Mouse (Mus musculus) E14TG2a.4 (cell line): ENCODE results near the gene Spopl.
"Not testable (repeated sequence)": the region's sequence is repeated elsewhere in the genome, so short reads cannot be mapped to it uniquely, and the experiment has no call there.

Experiments used
- H3K27me3 ChIP-seq: 2 replicates; pipeline ENCODE4 v1.6.1; 2014; ENCODE audit warnings: low read length, control low read depth; ENCODE audit not compliant: insufficient read depth
- H3K36me3 ChIP-seq: 2 replicates; pipeline ENCODE4 v1.6.1; 2014; ENCODE audit warnings: low read length, control low read depth; ENCODE audit not compliant: insufficient read depth
- H3K4me1 ChIP-seq: replicated peaks from 2 replicates; pipeline ENCODE4 v1.6.1; 2014; ENCODE audit warnings: low read depth, low read length, control low read depth
- H3K4me3 ChIP-seq: replicated peaks from 2 replicates; pipeline ENCODE4 v1.5.1; 2014; ENCODE audit warnings: mild to moderate bottlenecking, low read length
- H3K9me3 ChIP-seq: 2 replicates; pipeline ENCODE4 v1.6.1; 2014; ENCODE audit warnings: low read length, control low read depth
- CTCF ChIP-seq: conservative IDR thresholded peaks from 2 replicates; pipeline ENCODE4 v1.5.1; 2014; ENCODE audit warnings: low read length
- NANOG ChIP-seq: IDR thresholded peaks from 2 replicates; pipeline ENCODE4 v1.6.1; 2014; ENCODE audit warnings: borderline replicate concordance, low read length, mixed read lengths
- POU5F1 ChIP-seq: IDR thresholded peaks from 2 replicates; pipeline ENCODE4 v1.6.1; 2014; ENCODE audit warnings: low read length, borderline replicate concordance

The Spopl gene

DNA sequence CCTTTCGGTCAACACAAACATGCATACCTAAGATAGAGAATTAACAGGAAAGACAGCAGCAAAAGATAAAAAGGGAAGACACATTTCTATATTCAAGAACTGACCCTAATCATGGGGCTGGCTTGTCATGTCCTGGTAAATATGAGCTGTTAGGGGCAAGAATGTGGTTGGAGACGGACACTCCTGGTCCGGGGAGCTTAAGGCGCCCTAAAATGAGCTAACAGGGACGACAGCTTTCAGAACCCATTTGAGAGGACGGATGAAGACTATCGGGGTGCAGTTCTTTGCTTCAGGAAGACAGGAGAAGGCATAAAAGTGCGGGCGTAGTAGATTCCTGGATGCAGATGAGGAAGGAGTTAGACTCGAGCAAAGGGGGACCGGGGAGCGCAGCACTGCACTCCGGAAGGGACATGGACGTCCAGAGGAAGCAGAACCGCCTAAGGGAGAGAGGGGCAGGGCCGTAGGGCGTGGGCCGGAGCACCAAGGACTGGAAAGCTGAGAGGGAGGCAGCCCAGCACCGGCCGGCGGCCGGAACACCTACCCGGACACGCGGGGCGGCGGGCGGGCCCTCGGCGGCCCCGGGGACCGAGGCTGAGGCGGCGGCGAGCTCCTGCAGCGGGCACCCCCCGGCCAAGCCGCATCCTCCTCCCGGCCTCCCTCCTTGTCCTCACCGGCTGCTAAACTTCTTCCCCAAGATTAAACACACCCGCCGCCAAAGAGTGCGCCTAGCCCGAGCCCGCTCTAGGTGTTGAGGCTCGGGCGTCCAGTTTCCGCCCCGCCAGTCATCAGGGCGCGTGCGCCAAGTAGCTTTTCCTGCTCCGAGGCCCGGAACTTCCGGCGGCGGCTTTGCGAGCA lies at the start of gene Spopl:
Gene Spopl (minus strand): TSS at position 805 of the 855 bp plus-strand sequence.
- H3K4me1 ChIP-seq: peaks cover 8% of the 10 kb centered on the region
- peaks cover 6% of the 10 kb centered on the region for H3K9me3 ChIP-seq
- peak within 1 kb of the TSS; percentile 90 for H3K4me3 ChIP-seq
- no peaks in the 10 kb centered on the region for H3K27me3 ChIP-seq
- no peak for TF ChIP-seq CTCF
- no peak for TF ChIP-seq POU5F1
- no peak for TF ChIP-seq NANOG
- H3K36me3 ChIP-seq: 0 out of 2 replicates have a peak, but pooled peaks cover 4% of the 10 kb centered on the region

DNA sequence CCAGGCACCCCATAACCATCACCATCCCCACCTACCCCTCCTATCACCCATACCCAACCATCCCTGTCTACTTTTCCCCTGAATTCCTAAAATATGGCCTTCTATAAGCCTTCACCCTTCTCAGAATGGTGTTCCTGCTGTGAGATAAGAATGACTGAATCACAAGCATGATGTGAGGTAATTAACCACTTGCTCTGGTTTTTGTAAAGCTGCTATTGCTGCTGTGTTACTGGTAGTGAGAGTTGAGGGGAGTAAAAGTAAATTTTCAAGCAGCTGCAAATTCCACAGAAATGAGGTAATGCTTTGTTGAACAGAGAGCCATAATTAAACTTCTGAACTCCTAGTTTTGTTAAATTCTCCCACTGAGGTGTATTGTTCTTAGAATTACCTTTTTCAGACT lies 48.2 kb upstream of the Spopl start:
- Histone ChIP-seq H3K27me3 (no peaks in the 10 kb centered on the region), H3K4me1 (no peaks in the 10 kb centered on the region), H3K9me3 (peaks cover 9% of the 10 kb centered on the region; the same call in 1 of the 2 replicates), H3K36me3 (no peaks in the 10 kb centered on the region), H3K4me3 (no peak overlapping the region)
- peak; percentile 73; the same call in 1 of the 2 replicates for TF ChIP-seq NANOG
- TF ChIP-seq POU5F1: no peak

DNA sequence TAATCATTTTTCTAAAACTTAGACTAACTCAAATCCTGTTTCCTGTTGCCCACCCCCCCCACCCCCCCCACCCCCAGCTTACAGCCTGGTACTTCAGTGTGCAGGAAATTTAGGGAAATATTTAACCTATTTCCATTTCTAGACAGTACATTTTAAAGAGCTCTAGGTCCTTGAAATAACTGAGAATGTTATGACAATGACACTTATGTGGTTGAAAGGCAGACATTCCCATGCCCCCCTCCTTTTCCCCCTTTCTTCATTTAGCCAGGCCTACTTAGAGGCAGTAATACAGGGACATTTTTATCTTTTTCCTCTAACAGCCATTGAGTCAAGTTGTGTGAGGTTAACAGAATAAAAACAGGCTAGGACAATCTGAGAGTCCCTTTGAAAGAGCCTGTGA lies 46.1 kb upstream of the Spopl start:
- Histone ChIP-seq H3K27me3 (no peaks in the 10 kb centered on the region), H3K4me1 (no peaks in the 10 kb centered on the region), H3K36me3 (no peaks in the 10 kb centered on the region), H3K9me3 (peaks cover 9% of the 10 kb centered on the region; the same call in 1 of the 2 replicates), H3K4me3 (no peak overlapping the region)
- TF ChIP-seq NANOG (no peak), POU5F1 (no peak), CTCF (no peak)

DNA sequence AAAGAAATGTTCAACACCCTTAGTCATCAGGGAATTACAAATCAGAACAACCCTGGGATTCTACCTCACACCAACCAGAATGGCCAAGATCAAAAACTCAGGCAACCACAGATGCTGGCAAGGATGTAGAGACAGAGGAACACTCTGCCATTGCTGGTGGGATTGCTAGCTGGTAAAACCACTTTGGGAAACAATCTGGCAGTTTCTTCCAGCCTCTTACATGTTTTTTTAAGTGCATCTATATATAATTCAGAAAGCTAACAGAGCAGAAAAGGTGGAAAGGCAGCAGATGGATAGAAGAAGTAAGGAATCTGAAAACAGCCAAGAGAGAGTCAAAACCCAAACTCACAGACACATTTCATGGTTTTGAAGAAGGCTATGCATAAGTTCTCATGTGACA lies 33.5 kb upstream of the Spopl start:
- Histone ChIP-seq H3K4me3 (no peak overlapping the region), H3K27me3 (no peaks in the 10 kb centered on the region), H3K4me1 (no peaks in the 10 kb centered on the region), H3K9me3 (no peaks in the 10 kb centered on the region), H3K36me3 (no peaks in the 10 kb centered on the region)
- TF ChIP-seq CTCF (no peak), NANOG (no peak)

- 0 out of 2 replicates have a peak, but pooled peaks have one; percentile 14 for TF ChIP-seq CTCF
- TF ChIP-seq POU5F1: no peak
- TF ChIP-seq NANOG: no peak
- no peak overlapping the region for H3K4me3 ChIP-seq
- no peaks in the 10 kb centered on the region for H3K36me3 ChIP-seq
- H3K9me3 ChIP-seq: peaks cover 6% of the 10 kb centered on the region; the same call in 1 of the 2 replicates
- no peaks in the 10 kb centered on the region for H3K4me1 ChIP-seq
- no peaks in the 10 kb centered on the region for H3K27me3 ChIP-seq
These were observed 16.9 kb upstream of the Spopl start for GRCm38 (mm10) chr2:23588769-23589168.

- H3K4me1 ChIP-seq, H3K36me3 ChIP-seq, H3K27me3 ChIP-seq, H3K9me3 ChIP-seq: not testable (repeated sequence)
- H3K4me3 ChIP-seq: peak overlapping the region; percentile 90
These were observed 239 bp upstream of the Spopl start for GRCm38 (mm10) chr2:23572157-23572532.

GRCm38 (mm10) chr2:23570563-23570962 lies 1.3 kb downstream of the Spopl start:
- no peak for TF ChIP-seq CTCF
- TF ChIP-seq POU5F1: no peak
- TF ChIP-seq NANOG: no peak
- H3K36me3 ChIP-seq: 0 out of 2 replicates have a peak, but pooled peaks cover 4% of the 10 kb centered on the region
- H3K27me3 ChIP-seq: no peaks in the 10 kb centered on the region
- peak overlapping the region; percentile 90 for H3K4me3 ChIP-seq
- peaks cover 8% of the 10 kb centered on the region for H3K4me1 ChIP-seq
- H3K9me3 ChIP-seq: peaks cover 6% of the 10 kb centered on the region

DNA sequence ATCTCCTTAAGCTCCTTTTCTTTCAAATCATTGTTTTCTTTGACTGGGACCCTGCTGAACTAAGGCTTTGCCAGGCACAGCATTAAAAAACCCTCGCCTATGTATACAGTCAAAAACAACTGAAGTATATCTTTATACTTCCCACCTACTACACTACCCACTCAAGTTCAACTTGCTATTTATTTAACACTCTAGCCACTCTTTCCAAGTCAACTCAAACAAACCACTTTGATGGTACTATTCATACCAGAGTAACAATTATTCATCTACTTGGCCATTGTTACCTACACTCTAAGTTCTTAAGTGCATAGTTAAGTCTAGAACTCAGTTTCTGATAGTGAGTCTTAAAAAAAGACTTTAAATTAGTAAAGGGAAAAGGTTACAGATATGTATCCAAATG lies 3.1 kb downstream of the Spopl start:
- TF ChIP-seq CTCF (no peak), POU5F1 (no peak), NANOG (no peak)
- H3K9me3 ChIP-seq: peaks cover 6% of the 10 kb centered on the region
- no peaks in the 10 kb centered on the region for H3K27me3 ChIP-seq
- H3K36me3 ChIP-seq: 0 out of 2 replicates have a peak, but pooled peaks cover 4% of the 10 kb centered on the region
- H3K4me3 ChIP-seq: no peak overlapping the region
- H3K4me1 ChIP-seq: peaks cover 8% of the 10 kb centered on the region

DNA sequence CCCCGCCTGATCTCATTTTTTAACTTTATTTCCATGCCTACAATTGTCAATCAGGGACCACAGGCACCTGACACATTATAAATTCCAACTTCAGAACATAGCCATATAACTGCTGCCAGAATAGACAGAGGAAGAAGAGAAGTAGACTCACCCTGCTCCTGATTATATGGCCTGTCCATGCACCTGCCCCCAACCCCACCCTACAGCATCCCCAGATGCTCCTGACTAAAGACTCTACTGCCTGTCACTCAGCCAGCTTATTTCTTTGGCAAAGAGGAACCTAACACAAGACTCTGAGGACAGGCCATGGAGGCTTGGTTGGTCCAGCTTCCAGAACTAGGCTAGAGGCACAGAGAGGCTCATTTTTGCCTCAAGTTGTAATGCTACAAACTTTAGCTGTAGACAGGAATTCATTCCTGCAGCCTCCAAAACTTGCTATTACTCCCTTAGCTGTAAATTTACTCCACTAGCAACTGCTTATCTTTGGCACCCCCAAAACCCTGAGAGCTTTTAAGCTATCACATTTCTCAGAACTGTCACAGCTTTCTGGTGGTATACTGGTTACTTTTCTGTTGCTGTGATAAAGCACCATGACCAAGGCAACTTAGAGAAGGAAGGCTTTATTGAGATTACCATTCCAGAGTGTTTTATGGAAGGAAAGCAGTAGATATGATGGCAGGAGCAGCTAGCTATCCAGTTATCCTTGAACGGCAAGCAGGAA lies 6.7 kb downstream of the Spopl start:
- TF ChIP-seq NANOG (no peak), POU5F1 (no peak), CTCF (no peak)
- Histone ChIP-seq H3K27me3 (no peaks in the 10 kb centered on the region), H3K4me1 (no peaks in the 10 kb centered on the region; the same call in 1 of the 2 replicates), H3K4me3 (no peak overlapping the region), H3K36me3 (0 out of 2 replicates have a peak, but pooled peaks cover 4% of the 10 kb centered on the region), H3K9me3 (no peaks in the 10 kb centered on the region)
